Mouse (Mus musculus): ENCODE data around the gene Slc35a2.

Slc35a2 gene

GRCm38 (mm10) chrX:7883841-7884567 is at the start of gene Slc35a2:
Slc35a2 (plus strand) TSS chrX:7884028.
- in situ Hi-C loops (cut with MboI, MseI): no loop called here

GRCm38 (mm10) chrX:7837146-7837545 is 46.7 kb upstream of the Slc35a2 start:
- in situ Hi-C loops (cut with MboI, MseI): no loop called here

GRCm38 (mm10) chrX:7840842-7841162 is 43.0 kb upstream of the Slc35a2 start:
- in situ Hi-C loops (cut with MboI, MseI): no loop called here

- in situ Hi-C loops (cut with MboI, MseI): no loop called here
Measured at GRCm38 (mm10) chrX:7841163-7842162, 42.4 kb upstream of the Slc35a2 start, which contains the start of gene Otud5. Otud5 (plus strand) TSS chrX:7841364.

- in situ Hi-C loops (cut with MboI, MseI): no loop called here
Measured at GRCm38 (mm10) chrX:7842318-7842717, 41.5 kb upstream of the Slc35a2 start.

- in situ Hi-C loops (cut with MboI, MseI): no loop called here
Measured at GRCm38 (mm10) chrX:7847845-7848244, 36.0 kb upstream of the Slc35a2 start.

- in situ Hi-C loops (cut with MboI, MseI): no loop called here
Measured at GRCm38 (mm10) chrX:7854578-7854977, 29.2 kb upstream of the Slc35a2 start.

- in situ Hi-C loops (cut with MboI, MseI): no loop called here
Measured at GRCm38 (mm10) chrX:7859191-7859753, 24.6 kb upstream of the Slc35a2 start.

GRCm38 (mm10) chrX:7863181-7863580 is 20.6 kb upstream of the Slc35a2 start:
- in situ Hi-C loops (cut with MboI, MseI): no loop called here

GRCm38 (mm10) chrX:7864551-7864950 is 19.3 kb upstream of the Slc35a2 start:
- in situ Hi-C loops (cut with MboI, MseI): no loop called here

GRCm38 (mm10) chrX:7865343-7865742 is 18.5 kb upstream of the Slc35a2 start:
- in situ Hi-C loops (cut with MboI, MseI): no loop called here

GRCm38 (mm10) chrX:7865786-7866185 is 18.0 kb upstream of the Slc35a2 start:
- in situ Hi-C loops (cut with MboI, MseI): no loop called here

GRCm38 (mm10) chrX:7867141-7867540 is 16.7 kb upstream of the Slc35a2 start:
- in situ Hi-C loops (cut with MboI, MseI): no loop called here

- in situ Hi-C loops (cut with MboI, MseI): no loop called here
Measured at GRCm38 (mm10) chrX:7868506-7868905, 15.3 kb upstream of the Slc35a2 start.

GRCm38 (mm10) chrX:7869826-7870225 is 14.0 kb upstream of the Slc35a2 start:
- in situ Hi-C loops (cut with MboI, MseI): no loop called here

- in situ Hi-C loops (cut with MboI, MseI): no loop called here
Measured at GRCm38 (mm10) chrX:7878007-7878419, 5.8 kb upstream of the Slc35a2 start, which contains the start of gene Pim2. Pim2 (plus strand) TSS chrX:7878262.

- in situ Hi-C loops (cut with MboI, MseI): no loop called here
Measured at GRCm38 (mm10) chrX:7878495-7878894, 5.3 kb upstream of the Slc35a2 start.

GRCm38 (mm10) chrX:7879819-7880218 is 4.0 kb upstream of the Slc35a2 start:
- in situ Hi-C loops (cut with MboI, MseI): no loop called here

GRCm38 (mm10) chrX:7898211-7898610 is 14.4 kb downstream of the Slc35a2 start:
- in situ Hi-C loops (cut with MboI, MseI): no loop called here

GRCm38 (mm10) chrX:7898880-7899874 is 15.3 kb downstream of the Slc35a2 start, which contains the start of the genes Pqbp1 and Timm17b:
Pqbp1 (minus strand) TSS chrX:7899269.
Timm17b (plus strand) TSS chrX:7899357.
- in situ Hi-C loops (cut with MboI, MseI): no loop called here

GRCm38 (mm10) chrX:7904441-7904840 is 20.6 kb downstream of the Slc35a2 start:
- in situ Hi-C loops (cut with MboI, MseI): no loop called here
